Mouse (Mus musculus) adrenal gland, postnatal 36 days (tissue): ENCODE measurements around the gene Larp4b. TPM values are rescaled to one million over a fixed set of nuclear protein-coding genes. Genes with fewer than 3 reads are reported as not detected.

Experiments
- DNase-seq, 2 experiments: peaks; one replicate each; pipeline ENCODE4 v3.0.0; 2021; ENCODE audit warnings: mixed read lengths in 1 of 2
- total RNA-seq, 2 experiments: library from RNA; stranded (reverse); gene quantifications; 2 replicates each; pipeline ENCODE4 v1.2.3; 2021

The Larp4b gene
- total RNA-seq, 2 experiments from 2014 or later: 71.3 to 73.4 TPM

DNA sequence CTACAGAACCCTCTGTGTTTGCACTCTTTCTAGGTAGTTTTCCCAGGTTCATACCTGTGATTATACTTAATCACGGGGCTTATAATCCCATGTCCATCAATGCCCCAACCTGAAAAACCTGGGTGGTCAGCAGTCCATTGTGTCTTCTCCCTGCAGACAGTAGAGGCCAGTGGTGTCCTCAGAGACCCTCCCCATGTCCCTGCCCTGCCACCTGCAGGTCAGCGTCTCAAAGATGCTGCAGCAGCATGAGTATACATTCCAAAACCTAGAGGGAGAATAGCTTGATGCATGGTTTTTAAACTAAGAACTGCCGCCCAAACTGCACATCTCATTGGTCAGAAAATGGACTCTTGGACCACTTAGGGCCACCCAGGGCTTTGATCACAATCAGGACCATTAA, 85.0 kb downstream of the Larp4b start:
- DNase-seq: no peak

DNA sequence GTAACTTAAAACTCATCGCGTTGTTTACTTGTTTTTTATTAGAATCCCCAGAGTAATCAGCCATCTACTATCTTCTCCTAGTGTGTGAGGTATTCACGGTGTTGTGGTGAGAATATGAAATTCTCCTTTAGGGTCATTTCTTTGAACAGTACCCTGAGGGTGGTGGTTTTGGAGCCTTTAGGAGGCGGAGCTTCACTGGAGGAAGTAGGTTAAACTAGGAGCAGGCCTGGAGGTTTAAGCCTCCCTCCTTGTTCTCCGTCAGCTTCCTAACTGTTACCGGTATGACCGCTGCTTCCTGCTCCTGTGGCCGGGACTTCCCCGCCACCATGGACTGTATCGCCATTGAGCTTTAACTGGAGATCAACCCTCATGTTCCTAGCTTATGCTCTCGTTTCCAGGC, 86.5 kb downstream of the Larp4b start:
- peak in 1 of 2 experiments; percentile 25 for DNase-seq

- DNase-seq: no peak
These were observed 87.4 kb downstream of the Larp4b start for GRCm38 (mm10) chr13:9181106-9181505.

- DNase-seq: peak; percentile 82 to 90
These were observed 88.1 kb downstream of the Larp4b start for GRCm38 (mm10) chr13:9181666-9182264.

GRCm38 (mm10) chr13:9184281-9184680, 90.6 kb downstream of the Larp4b start:
- DNase-seq: no peak

DNA sequence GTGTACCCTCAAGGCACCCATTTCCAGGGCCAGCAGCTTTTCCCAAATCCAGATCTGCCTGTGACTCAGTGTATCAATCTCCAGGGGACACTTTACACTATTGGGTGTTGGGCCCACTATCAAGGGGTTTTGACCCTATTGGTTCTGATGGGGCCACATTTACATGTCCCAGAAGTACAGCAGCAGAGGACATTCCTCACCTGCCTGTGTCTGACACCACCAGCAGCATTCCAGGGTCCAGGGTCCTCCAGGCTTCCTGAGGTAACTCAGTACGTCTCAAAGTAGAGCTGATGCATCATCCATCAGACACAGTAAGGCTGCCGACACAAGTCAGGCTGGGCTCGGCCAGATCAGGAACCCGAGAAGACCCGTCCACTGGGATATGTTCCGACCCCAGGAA, 91.0 kb downstream of the Larp4b start:
- no peak for DNase-seq

- DNase-seq: no peak
These were observed 93.5 kb downstream of the Larp4b start for GRCm38 (mm10) chr13:9187156-9187555.

- DNase-seq: no peak
These were observed 94.2 kb downstream of the Larp4b start for GRCm38 (mm10) chr13:9187566-9188530.

DNA sequence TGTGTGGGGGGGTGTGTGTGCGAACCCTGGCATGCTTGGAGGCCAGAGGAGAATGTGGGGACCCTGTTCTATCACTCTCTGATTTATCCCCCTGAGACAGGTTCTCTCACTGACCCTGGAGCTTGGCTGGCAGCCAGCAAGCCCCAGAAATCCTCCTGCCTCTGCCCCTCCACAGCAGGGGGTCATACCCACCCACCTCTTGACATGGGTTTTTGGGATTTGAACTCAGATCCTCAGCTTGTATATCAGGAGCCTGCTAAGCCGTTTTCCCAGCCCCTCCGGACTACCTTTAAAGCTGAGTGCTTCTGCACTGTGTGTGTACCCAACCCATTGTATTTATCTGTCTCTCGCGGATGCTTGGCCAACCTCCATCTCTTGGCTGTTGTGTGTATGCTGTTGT, 95.8 kb downstream of the Larp4b start:
- no peak for DNase-seq

- DNase-seq: peak; percentile 64 to 71
These were observed 97.8 kb downstream of the Larp4b start for GRCm38 (mm10) chr13:9191172-9192140.

- DNase-seq: no peak
These were observed 99.2 kb downstream of the Larp4b start for GRCm38 (mm10) chr13:9192797-9193330.

DNA sequence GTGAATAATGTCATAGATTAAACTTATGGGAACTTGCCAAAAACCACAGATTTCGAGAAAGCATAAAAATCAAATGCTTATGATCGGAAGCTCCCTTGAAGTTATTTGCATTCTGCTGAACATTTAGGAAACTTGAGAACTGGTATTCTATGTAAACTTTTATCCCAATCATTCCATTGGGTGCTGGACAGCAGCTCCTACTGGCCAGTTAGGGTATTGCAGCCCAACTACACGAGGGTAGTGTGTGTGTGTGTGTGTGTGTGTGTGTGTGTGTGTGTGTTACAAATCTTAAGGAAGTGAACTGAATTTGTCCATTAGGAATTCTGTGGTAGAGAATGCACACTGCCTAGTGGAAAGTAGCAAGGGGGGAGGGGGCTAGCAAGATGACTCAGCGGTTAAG, 101.0 kb downstream of the Larp4b start:
- no peak for DNase-seq

DNA sequence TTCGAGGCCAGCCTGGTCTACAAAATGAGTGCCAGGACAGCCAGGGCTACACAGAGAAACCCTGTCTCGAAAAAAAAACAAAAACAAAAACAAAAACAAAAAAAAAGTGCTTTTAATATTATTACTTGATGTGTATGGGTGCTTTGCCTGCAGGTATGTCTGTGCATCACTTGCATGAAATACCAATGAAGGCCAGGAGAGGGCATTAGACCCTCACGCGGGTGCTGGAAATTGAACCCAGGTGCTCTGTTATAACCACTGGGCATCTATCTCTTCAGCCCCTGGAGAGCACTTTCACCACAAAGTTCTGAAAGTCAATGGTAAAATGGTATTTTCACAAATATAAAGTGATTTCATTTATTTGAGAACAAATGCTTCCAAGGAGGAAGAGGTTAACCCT, 101.9 kb downstream of the Larp4b start:
- no peak for DNase-seq

DNA sequence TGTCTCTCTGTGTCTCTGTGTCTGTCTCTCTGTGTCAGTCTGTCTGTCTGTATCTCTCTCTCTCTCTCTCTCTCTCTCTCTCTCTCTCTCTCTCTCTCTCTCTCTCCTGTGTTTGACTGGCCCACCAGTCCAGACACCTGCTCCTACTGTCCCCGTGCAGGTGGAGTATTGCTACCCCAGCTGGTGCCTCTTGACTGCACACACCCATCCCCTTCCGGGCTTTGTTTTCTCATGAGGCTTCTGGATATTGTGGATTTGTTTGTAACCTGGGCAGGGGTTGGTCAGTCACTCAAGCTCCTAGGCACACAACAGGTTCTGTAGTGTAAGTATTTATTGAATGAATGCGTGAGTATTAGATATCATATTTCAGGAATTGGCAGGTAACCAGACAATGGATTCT, 104.4 kb downstream of the Larp4b start:
- no peak for DNase-seq

- peak in 1 of 2 experiments; percentile 21 for DNase-seq
These were observed 105.2 kb downstream of the Larp4b start for GRCm38 (mm10) chr13:9198728-9199464.

- no peak for DNase-seq
These were observed 105.8 kb downstream of the Larp4b start for GRCm38 (mm10) chr13:9199465-9199844.

GRCm38 (mm10) chr13:9222761-9223405, 129.2 kb downstream of the Larp4b start:
- DNase-seq: no peak
